Mouse (Mus musculus): ENCODE results near the gene Ercc5. TPM values are rescaled to one million over a fixed set of nuclear protein-coding genes. Genes with fewer than 3 reads are reported as not detected.

Gene Ercc5
- total and polyA plus RNA-seq, 2 experiments from 2014 or later = 14.9 to 23.6 TPM

GRCm38 (mm10) chr1:44186396-44186795, 38.9 kb downstream of the Ercc5 start:
- H3K4me3 ChIP-seq (ENCODE audit: low read depth, low read length) = no peak overlapping the region
- DNase-seq (ENCODE audit: low spot score) = peak; percentile 13
- no peaks in the 10 kb centered on the region; the same call in 1 of the 2 replicates for H3K36me3 ChIP-seq (ENCODE audit: insufficient read depth, low read length)
- no peak overlapping the region for H3K4me2 ChIP-seq (ENCODE audit: low read depth, low read length, poor library complexity, severe bottlenecking)
- H3K27me3 ChIP-seq (ENCODE audit: insufficient read depth, low read length) = no peaks in the 10 kb centered on the region
- H3K9me3 ChIP-seq (ENCODE audit: low read length) = no peaks in the 10 kb centered on the region
- no peak overlapping the region for H3K9ac ChIP-seq (replicated peaks; ENCODE audit: low read length, poor library complexity, severe bottlenecking)
- TF ChIP-seq CTCF (IDR thresholded peaks at IDR 0.05) = no peak
- no peaks in the 10 kb centered on the region for H3K4me1 ChIP-seq (ENCODE audit: insufficient read depth, low read length)
- ATAC-seq (ENCODE audit: low FRiP score) = no peak
- no peak overlapping the region for H3K27ac ChIP-seq (ENCODE audit: low read depth, low read length)

- Histone ChIP-seq H3K36me3 (ENCODE audit: insufficient read depth, low read length) (no peaks in the 10 kb centered on the region), H3K9me3 (ENCODE audit: low read length) (no peaks in the 10 kb centered on the region), H3K4me2 (ENCODE audit: low read depth, low read length, poor library complexity, severe bottlenecking) (peak overlapping the region; percentile 83), H3K27me3 (ENCODE audit: insufficient read depth, low read length) (no peaks in the 10 kb centered on the region), H3K27ac (ENCODE audit: low read depth, low read length) (no peak overlapping the region), H3K9ac (replicated peaks; ENCODE audit: low read length, poor library complexity, severe bottlenecking) (peak overlapping the region; percentile 44; the same call in 1 of the 2 replicates), H3K4me3 (ENCODE audit: low read depth, low read length) (peak overlapping the region; percentile 52), H3K4me1 (ENCODE audit: insufficient read depth, low read length) (no peaks in the 10 kb centered on the region)
- peak; percentile 6 for DNase-seq (ENCODE audit: low spot score)
- no peak for TF ChIP-seq CTCF (IDR thresholded peaks at IDR 0.05)
- 18% methylated on average over 47 of the region's 47 CpGs for WGBS
- peak; percentile 74 for ATAC-seq (ENCODE audit: low FRiP score)
Observed at GRCm38 (mm10) chr1:44198273-44199171, 51.0 kb downstream of the Ercc5 start.

GRCm38 (mm10) chr1:44202876-44203275, 55.3 kb downstream of the Ercc5 start:
- no peak for TF ChIP-seq CTCF (IDR thresholded peaks at IDR 0.05)
- Histone ChIP-seq H3K27me3 (ENCODE audit: insufficient read depth, low read length) (no peaks in the 10 kb centered on the region), H3K4me1 (ENCODE audit: insufficient read depth, low read length) (no peaks in the 10 kb centered on the region), H3K9me3 (ENCODE audit: low read length) (no peaks in the 10 kb centered on the region), H3K9ac (replicated peaks; ENCODE audit: low read length, poor library complexity, severe bottlenecking) (no peak overlapping the region), H3K4me2 (ENCODE audit: low read depth, low read length, poor library complexity, severe bottlenecking) (no peak overlapping the region), H3K27ac (ENCODE audit: low read depth, low read length) (no peak overlapping the region), H3K4me3 (ENCODE audit: low read depth, low read length) (no peak overlapping the region), H3K36me3 (ENCODE audit: insufficient read depth, low read length) (no peaks in the 10 kb centered on the region)
- 91% methylated on average over 15 of the region's 15 CpGs for WGBS
- no peak for DNase-seq (ENCODE audit: low spot score)
- ATAC-seq (ENCODE audit: low FRiP score) = no peak

GRCm38 (mm10) chr1:44214443-44214842, 66.9 kb downstream of the Ercc5 start:
- no peak overlapping the region for H3K9ac ChIP-seq (replicated peaks; ENCODE audit: low read length, poor library complexity, severe bottlenecking)
- no peaks in the 10 kb centered on the region for H3K36me3 ChIP-seq (ENCODE audit: insufficient read depth, low read length)
- 42% methylated on average over 2 of the region's 2 CpGs for WGBS
- ATAC-seq (ENCODE audit: low FRiP score) (no peak), DNase-seq (ENCODE audit: low spot score) (no peak)
- no peaks in the 10 kb centered on the region for H3K27me3 ChIP-seq (ENCODE audit: insufficient read depth, low read length)
- H3K27ac ChIP-seq (ENCODE audit: low read depth, low read length) = no peak overlapping the region
- H3K4me1 ChIP-seq (ENCODE audit: insufficient read depth, low read length) = no peaks in the 10 kb centered on the region
- H3K4me2 ChIP-seq (ENCODE audit: low read depth, low read length, poor library complexity, severe bottlenecking) = no peak overlapping the region
- no peak overlapping the region for H3K4me3 ChIP-seq (ENCODE audit: low read depth, low read length)
- H3K9me3 ChIP-seq (ENCODE audit: low read length) = no peaks in the 10 kb centered on the region
- no peak for TF ChIP-seq CTCF (IDR thresholded peaks at IDR 0.05)

- 73% methylated on average over 2 of the region's 2 CpGs for WGBS
- Histone ChIP-seq H3K4me1 (ENCODE audit: insufficient read depth, low read length) (no peaks in the 10 kb centered on the region), H3K9me3 (ENCODE audit: low read length) (no peaks in the 10 kb centered on the region), H3K27ac (ENCODE audit: low read depth, low read length) (no peak overlapping the region), H3K4me2 (ENCODE audit: low read depth, low read length, poor library complexity, severe bottlenecking) (no peak overlapping the region), H3K9ac (replicated peaks; ENCODE audit: low read length, poor library complexity, severe bottlenecking) (no peak overlapping the region), H3K27me3 (ENCODE audit: insufficient read depth, low read length) (no peaks in the 10 kb centered on the region), H3K4me3 (ENCODE audit: low read depth, low read length) (no peak overlapping the region), H3K36me3 (ENCODE audit: insufficient read depth, low read length) (no peaks in the 10 kb centered on the region)
- ATAC-seq (ENCODE audit: low FRiP score) (no peak), DNase-seq (ENCODE audit: low spot score) (peak; percentile 32)
- TF ChIP-seq CTCF (IDR thresholded peaks at IDR 0.05) = no peak
Observed at GRCm38 (mm10) chr1:44216352-44217116, 69.0 kb downstream of the Ercc5 start.

GRCm38 (mm10) chr1:44217118-44217517, 69.6 kb downstream of the Ercc5 start:
- no peak overlapping the region for H3K4me3 ChIP-seq (ENCODE audit: low read depth, low read length)
- no peak for ATAC-seq (ENCODE audit: low FRiP score)
- H3K9me3 ChIP-seq (ENCODE audit: low read length) = no peaks in the 10 kb centered on the region
- H3K4me2 ChIP-seq (ENCODE audit: low read depth, low read length, poor library complexity, severe bottlenecking) = no peak overlapping the region
- no peak for TF ChIP-seq CTCF (IDR thresholded peaks at IDR 0.05)
- H3K36me3 ChIP-seq (ENCODE audit: insufficient read depth, low read length) = no peaks in the 10 kb centered on the region
- WGBS = 81% methylated on average over 2 of the region's 2 CpGs
- DNase-seq (ENCODE audit: low spot score) = peak; percentile 15
- no peak overlapping the region for H3K9ac ChIP-seq (replicated peaks; ENCODE audit: low read length, poor library complexity, severe bottlenecking)
- H3K27ac ChIP-seq (ENCODE audit: low read depth, low read length) = no peak overlapping the region
- H3K4me1 ChIP-seq (ENCODE audit: insufficient read depth, low read length) = no peaks in the 10 kb centered on the region
- no peaks in the 10 kb centered on the region for H3K27me3 ChIP-seq (ENCODE audit: insufficient read depth, low read length)
